Mouse (Mus musculus): Measurements from ENCODE around the gene Tmem104. TPM values are rescaled to one million over a fixed set of nuclear protein-coding genes. Genes with fewer than 3 reads are reported as not detected.

The Tmem104 gene
- polyA plus RNA-seq, 1 experiment, result 15.5 TPM

- TF ChIP-seq POLR2AphosphoS2 (IDR thresholded peaks at IDR 0.05; ENCODE audit: insufficient read length, low read depth) (no peak), MYOD1 (IDR thresholded peaks at IDR 0.05; ENCODE audit: control insufficient read depth in 1 of 3, insufficient read length in 2 of 3, low read depth in 2 of 3) (peak in 2 of 3 experiments; percentile 34 to 75), SRF (IDR thresholded peaks at IDR 0.05; ENCODE audit: control insufficient read depth, insufficient read length, low read depth) (no peak), USF1 (IDR thresholded peaks at IDR 0.05; ENCODE audit: low read depth) (no peak), POLR2A (IDR thresholded peaks at IDR 0.05; ENCODE audit: insufficient read length, low read depth) (no peak), TCF12 (IDR thresholded peaks at IDR 0.05; ENCODE audit: insufficient read depth, poor library complexity, severe bottlenecking) (no peak), E2F4 (IDR thresholded peaks at IDR 0.05; ENCODE audit: insufficient read depth) (no peak), MYOG (IDR thresholded peaks at IDR 0.05; ENCODE audit: control insufficient read depth in 1 of 3, insufficient read depth in 1 of 3, insufficient read length in 2 of 3, low read depth in 2 of 3) (peak in 1 of 3 experiments; percentile 55), TCF3 (IDR thresholded peaks at IDR 0.05; ENCODE audit: insufficient read length, low read depth) (no peak)
- H3ac ChIP-seq (ENCODE audit: control insufficient read depth, insufficient read length), result no peak overlapping the region
- H3K4me3 ChIP-seq, result no peak overlapping the region
- H3K36me3 ChIP-seq (ENCODE audit: control insufficient read depth, insufficient read depth), result no peaks in the 10 kb centered on the region
- H3K27me3 ChIP-seq (ENCODE audit: control insufficient read depth, insufficient read depth, insufficient read length), result no peaks in the 10 kb centered on the region
- H3K79me2 ChIP-seq (ENCODE audit: control insufficient read depth, insufficient read depth), result no peaks in the 10 kb centered on the region
- peak overlapping the region; percentile 48 for H3K4me2 ChIP-seq (ENCODE audit: low read depth)
Observed at GRCm38 (mm10) chr11:115219263-115219662, 32.0 kb downstream of the Tmem104 start.

GRCm38 (mm10) chr11:115219685-115220084 is 32.4 kb downstream of the Tmem104 start:
- Histone ChIP-seq H3K36me3 (ENCODE audit: control insufficient read depth, insufficient read depth) (no peaks in the 10 kb centered on the region), H3K4me3 (no peak overlapping the region), H3K79me2 (ENCODE audit: control insufficient read depth, insufficient read depth) (no peaks in the 10 kb centered on the region), H3K27me3 (ENCODE audit: control insufficient read depth, insufficient read depth, insufficient read length) (no peaks in the 10 kb centered on the region), H3ac (ENCODE audit: control insufficient read depth, insufficient read length) (no peak overlapping the region), H3K4me2 (ENCODE audit: low read depth) (peak overlapping the region; percentile 48)
- TF ChIP-seq MYOD1 (IDR thresholded peaks at IDR 0.05; ENCODE audit: control insufficient read depth in 1 of 3, insufficient read length in 2 of 3, low read depth in 2 of 3) (no peak), E2F4 (IDR thresholded peaks at IDR 0.05; ENCODE audit: insufficient read depth) (no peak), USF1 (IDR thresholded peaks at IDR 0.05; ENCODE audit: low read depth) (no peak), POLR2A (IDR thresholded peaks at IDR 0.05; ENCODE audit: insufficient read length, low read depth) (no peak), REST (IDR thresholded peaks at IDR 0.05; ENCODE audit: insufficient read depth, insufficient read length) (no peak), CEBPB (IDR thresholded peaks at IDR 0.05; ENCODE audit: insufficient read depth, poor library complexity, severe bottlenecking) (no peak), MYOG (IDR thresholded peaks at IDR 0.05; ENCODE audit: control insufficient read depth in 1 of 3, insufficient read depth in 1 of 3, insufficient read length in 2 of 3, low read depth in 2 of 3) (no peak), TCF3 (IDR thresholded peaks at IDR 0.05; ENCODE audit: insufficient read length, low read depth) (no peak), POLR2AphosphoS2 (IDR thresholded peaks at IDR 0.05; ENCODE audit: insufficient read length, low read depth) (no peak), SRF (IDR thresholded peaks at IDR 0.05; ENCODE audit: control insufficient read depth, insufficient read length, low read depth) (no peak), MAX (IDR thresholded peaks at IDR 0.05; ENCODE audit: low read depth) (no peak), TCF12 (IDR thresholded peaks at IDR 0.05; ENCODE audit: insufficient read depth, poor library complexity, severe bottlenecking) (no peak)

- no peaks in the 10 kb centered on the region for H3K79me2 ChIP-seq (ENCODE audit: control insufficient read depth, insufficient read depth)
- H3K4me2 ChIP-seq (ENCODE audit: low read depth), result no peak overlapping the region
- no peak overlapping the region for H3K4me3 ChIP-seq
- no peaks in the 10 kb centered on the region for H3K27me3 ChIP-seq (ENCODE audit: control insufficient read depth, insufficient read depth, insufficient read length)
- no peak for TF ChIP-seq TCF12 (IDR thresholded peaks at IDR 0.05; ENCODE audit: insufficient read depth, poor library complexity, severe bottlenecking)
- TF ChIP-seq POLR2AphosphoS2 (IDR thresholded peaks at IDR 0.05; ENCODE audit: insufficient read length, low read depth), result no peak
- no peak for TF ChIP-seq E2F4 (IDR thresholded peaks at IDR 0.05; ENCODE audit: insufficient read depth)
- no peak for TF ChIP-seq TCF3 (IDR thresholded peaks at IDR 0.05; ENCODE audit: insufficient read length, low read depth)
- no peak for TF ChIP-seq CEBPB (IDR thresholded peaks at IDR 0.05; ENCODE audit: insufficient read depth, poor library complexity, severe bottlenecking)
- TF ChIP-seq POLR2A (IDR thresholded peaks at IDR 0.05; ENCODE audit: insufficient read length, low read depth), result no peak
- TF ChIP-seq MYOD1 (IDR thresholded peaks at IDR 0.05; ENCODE audit: control insufficient read depth in 1 of 3, insufficient read length in 2 of 3, low read depth in 2 of 3), result no peak
- no peak for TF ChIP-seq USF1 (IDR thresholded peaks at IDR 0.05; ENCODE audit: low read depth)
- no peak for TF ChIP-seq REST (IDR thresholded peaks at IDR 0.05; ENCODE audit: insufficient read depth, insufficient read length)
- no peak for TF ChIP-seq MYOG (IDR thresholded peaks at IDR 0.05; ENCODE audit: control insufficient read depth in 1 of 3, insufficient read depth in 1 of 3, insufficient read length in 2 of 3, low read depth in 2 of 3)
- TF ChIP-seq SRF (IDR thresholded peaks at IDR 0.05; ENCODE audit: control insufficient read depth, insufficient read length, low read depth), result no peak
- no peak for TF ChIP-seq MAX (IDR thresholded peaks at IDR 0.05; ENCODE audit: low read depth)
- no peaks in the 10 kb centered on the region for H3K36me3 ChIP-seq (ENCODE audit: control insufficient read depth, insufficient read depth)
- no peak overlapping the region for H3ac ChIP-seq (ENCODE audit: control insufficient read depth, insufficient read length)
Observed at GRCm38 (mm10) chr11:115222077-115222476, 34.8 kb downstream of the Tmem104 start.

GRCm38 (mm10) chr11:115222570-115222969 is 35.3 kb downstream of the Tmem104 start:
- no peak overlapping the region for H3K4me2 ChIP-seq (ENCODE audit: low read depth)
- no peaks in the 10 kb centered on the region for H3K27me3 ChIP-seq (ENCODE audit: control insufficient read depth, insufficient read depth, insufficient read length)
- H3K4me3 ChIP-seq, result no peak overlapping the region
- H3K36me3 ChIP-seq (ENCODE audit: control insufficient read depth, insufficient read depth), result no peaks in the 10 kb centered on the region
- no peak overlapping the region for H3ac ChIP-seq (ENCODE audit: control insufficient read depth, insufficient read length)
- H3K79me2 ChIP-seq (ENCODE audit: control insufficient read depth, insufficient read depth), result no peaks in the 10 kb centered on the region
- no peak for TF ChIP-seq SRF (IDR thresholded peaks at IDR 0.05; ENCODE audit: control insufficient read depth, insufficient read length, low read depth)
- no peak for TF ChIP-seq POLR2A (IDR thresholded peaks at IDR 0.05; ENCODE audit: insufficient read length, low read depth)
- no peak for TF ChIP-seq MAX (IDR thresholded peaks at IDR 0.05; ENCODE audit: low read depth)
- no peak for TF ChIP-seq CEBPB (IDR thresholded peaks at IDR 0.05; ENCODE audit: insufficient read depth, poor library complexity, severe bottlenecking)
- no peak for TF ChIP-seq TCF12 (IDR thresholded peaks at IDR 0.05; ENCODE audit: insufficient read depth, poor library complexity, severe bottlenecking)
- TF ChIP-seq E2F4 (IDR thresholded peaks at IDR 0.05; ENCODE audit: insufficient read depth), result no peak
- TF ChIP-seq REST (IDR thresholded peaks at IDR 0.05; ENCODE audit: insufficient read depth, insufficient read length), result no peak
- TF ChIP-seq MYOD1 (IDR thresholded peaks at IDR 0.05; ENCODE audit: control insufficient read depth in 1 of 3, insufficient read length in 2 of 3, low read depth in 2 of 3), result no peak
- TF ChIP-seq USF1 (IDR thresholded peaks at IDR 0.05; ENCODE audit: low read depth), result no peak
- no peak for TF ChIP-seq TCF3 (IDR thresholded peaks at IDR 0.05; ENCODE audit: insufficient read length, low read depth)
- TF ChIP-seq MYOG (IDR thresholded peaks at IDR 0.05; ENCODE audit: control insufficient read depth in 1 of 3, insufficient read depth in 1 of 3, insufficient read length in 2 of 3, low read depth in 2 of 3), result no peak
- no peak for TF ChIP-seq POLR2AphosphoS2 (IDR thresholded peaks at IDR 0.05; ENCODE audit: insufficient read length, low read depth)

Data from myocyte (in vitro differentiated cells).